Mouse (Mus musculus) embryonic facial prominence, embryonic 15.5 days (tissue): ENCODE measurements around the gene AC131692.1. TPM values are rescaled to one million over a fixed set of nuclear protein-coding genes. Genes with fewer than 3 reads are reported as not detected.
A peak's percentile ranks its signal among the peaks of the same experiment; 100 is the strongest.

Source experiments
- ATAC-seq: fragments of 200-750 bp; cut with Nextera tagmentation; 2 replicates; pipeline ENCODE4 v1.8.0; 2017; ENCODE audit warnings: low read depth, moderate TSS enrichment; ENCODE audit not compliant: insufficient number of reproducible peaks, low FRiP score, low TSS enrichment
- H3K27ac ChIP-seq: fragments of 300-500 bp; sonication (generic); replicated peaks from 2 replicates; pipeline ENCODE4 v1.5.1; 2015; ENCODE audit warnings: mild to moderate bottlenecking, inconsistent platforms
- H3K27me3 ChIP-seq: fragments of 300-500 bp; sonication (generic); 2 replicates; pipeline ENCODE4 v1.6.1; 2015; ENCODE audit warnings: inconsistent platforms
- H3K36me3 ChIP-seq: fragments of 300-500 bp; sonication (generic); 2 replicates; pipeline ENCODE4 v1.6.1; 2015; ENCODE audit warnings: mild to moderate bottlenecking, inconsistent platforms
- H3K4me1 ChIP-seq: fragments of 300-500 bp; sonication (generic); 2 replicates; pipeline ENCODE4 v1.6.1; 2015; ENCODE audit warnings: inconsistent platforms
- H3K4me2 ChIP-seq: fragments of 300-500 bp; sonication (generic); replicated peaks from 2 replicates; pipeline ENCODE4 v1.6.1; 2015; ENCODE audit warnings: mild to moderate bottlenecking, inconsistent platforms
- H3K4me3 ChIP-seq: fragments of 300-500 bp; sonication (generic); replicated peaks from 2 replicates; pipeline ENCODE4 v1.5.1; 2015; ENCODE audit warnings: mild to moderate bottlenecking, inconsistent platforms
- H3K9ac ChIP-seq: fragments of 300-500 bp; sonication (generic); 2 replicates; pipeline ENCODE4 v1.6.1; 2015; ENCODE audit warnings: inconsistent platforms
- H3K9me3 ChIP-seq: fragments of 300-500 bp; sonication (generic); replicated peaks from 2 replicates; pipeline ENCODE4 v1.6.1; 2016; ENCODE audit warnings: inconsistent platforms
- WGBS: fragments of 180-500 bp; shearing (Covaris S2); methylation state at CpG from one replicate; pipeline ENCODE4 v1.1.7; 2015; 5-methylcytosine and 5-hydroxymethylcytosine counted together
- polyA plus RNA-seq: library from polyadenylated mRNA; unstranded; fragments of >200 nt; fragmentation: Nextera tagmentation; extraction: Ambion mirVana; gene quantifications from 2 replicates; pipeline ENCODE4 v1.2.1, GENCODE M21; 2015

The AC131692.1 gene
- polyA plus RNA-seq, 1 experiment from 2014 or later, result not detected

DNA sequence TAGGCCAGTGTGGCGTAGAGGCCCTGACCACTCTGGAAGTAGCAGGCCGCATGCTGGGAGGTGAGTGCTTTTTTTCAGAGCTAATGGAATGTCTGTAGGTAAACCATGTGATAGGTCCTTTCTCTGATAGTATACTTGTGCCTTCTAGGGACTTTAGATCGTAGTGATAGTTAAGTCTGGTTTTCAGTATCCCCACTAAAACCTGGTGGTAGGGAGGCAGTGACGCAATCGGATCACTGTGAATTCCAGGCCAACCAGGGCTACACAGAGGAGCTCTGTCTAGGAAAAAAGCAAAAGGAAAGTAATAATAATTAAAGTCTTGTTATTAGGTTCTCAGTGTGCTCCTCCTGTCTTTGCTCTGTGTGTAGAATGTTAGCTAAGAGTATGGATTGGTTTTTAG lies 35.7 kb upstream of the AC131692.1 start:
- peak overlapping the region; percentile 95 for H3K9ac ChIP-seq
- H3K27me3 ChIP-seq, result no peaks in the 10 kb centered on the region
- H3K36me3 ChIP-seq, result peaks cover 36% of the 10 kb centered on the region
- peak overlapping the region; percentile 80 for H3K4me2 ChIP-seq
- WGBS, result 37% methylated on average over 5 of the region's 5 CpGs
- H3K4me1 ChIP-seq, result peaks cover 42% of the 10 kb centered on the region
- peak overlapping the region; percentile 97 for H3K4me3 ChIP-seq
- ATAC-seq, result no peak
- no peaks in the 10 kb centered on the region for H3K9me3 ChIP-seq
- H3K27ac ChIP-seq, result peak overlapping the region; percentile 86; the same call in 1 of the 2 replicates

DNA sequence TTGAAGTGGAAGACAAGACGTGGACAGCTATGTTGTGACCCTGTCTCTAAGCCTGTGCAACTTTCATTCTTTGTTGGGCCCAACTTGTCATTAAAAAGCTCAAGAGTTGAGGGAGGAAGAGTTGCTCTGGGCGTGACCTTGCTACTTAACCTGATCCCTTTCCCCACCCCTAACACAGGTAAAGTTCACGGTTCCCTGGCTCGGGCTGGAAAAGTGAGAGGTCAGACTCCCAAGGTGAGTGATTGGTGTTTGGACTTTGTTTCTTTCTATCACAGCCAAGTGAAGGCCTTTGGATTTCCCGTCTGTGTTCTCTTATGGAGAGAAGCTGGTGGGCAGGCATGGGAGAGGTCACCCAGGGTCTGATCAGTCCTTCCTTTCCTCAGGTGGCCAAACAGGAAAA lies 35.3 kb upstream of the AC131692.1 start:
- Histone ChIP-seq H3K4me1 (peaks cover 42% of the 10 kb centered on the region), H3K9me3 (no peaks in the 10 kb centered on the region), H3K4me3 (peak overlapping the region; percentile 97), H3K9ac (peak overlapping the region; percentile 95), H3K27ac (0 out of 2 replicates have a peak overlapping the region, but pooled peaks have one; percentile 86), H3K27me3 (no peaks in the 10 kb centered on the region), H3K36me3 (peaks cover 32% of the 10 kb centered on the region), H3K4me2 (peak overlapping the region; percentile 80)
- WGBS, result 75% methylated on average over 5 of the region's 5 CpGs
- no peak for ATAC-seq

DNA sequence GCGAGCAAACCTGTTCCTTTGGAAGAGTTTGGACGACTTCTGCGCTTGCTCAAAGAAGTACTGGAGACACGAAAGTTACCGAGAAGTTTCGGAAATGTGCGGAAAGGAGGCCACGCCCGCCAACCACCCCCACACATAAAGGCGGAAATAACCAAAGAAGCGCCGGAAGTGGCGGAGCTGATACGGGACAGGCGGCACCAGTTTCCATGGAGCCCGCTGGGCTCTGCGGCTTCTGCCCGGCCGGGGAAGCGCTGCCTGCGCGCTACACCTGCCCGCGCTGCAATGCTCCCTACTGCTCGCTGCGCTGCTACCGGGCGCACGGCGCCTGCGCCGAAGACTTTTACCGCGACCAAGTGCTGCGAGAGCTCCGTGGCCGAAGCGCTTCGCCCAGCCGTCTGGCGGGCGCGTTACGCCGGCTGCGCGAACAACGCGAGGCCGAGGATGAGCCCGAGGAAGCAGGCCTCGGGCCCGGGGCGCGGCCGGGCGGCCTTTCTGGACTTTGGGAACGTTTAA lies 33.1 kb upstream of the AC131692.1 start, which contains the start of gene Znhit2:
Gene Znhit2, plus strand, starts transcription at position 172 of the 513 bp plus-strand sequence.
- peak; percentile 81 for ATAC-seq
- Histone ChIP-seq H3K4me2 (peak within 1 kb of the TSS; percentile 96), H3K9ac (peak within 1 kb of the TSS; percentile 97), H3K9me3 (no peaks in the 10 kb centered on the region), H3K4me3 (peak within 1 kb of the TSS; percentile 86), H3K36me3 (peaks cover 14% of the 10 kb centered on the region), H3K27me3 (no peaks in the 10 kb centered on the region), H3K4me1 (peaks cover 41% of the 10 kb centered on the region), H3K27ac (peak within 1 kb of the TSS; percentile 96)
- WGBS, result under 1% methylated on average over 58 of the region's 58 CpGs

DNA sequence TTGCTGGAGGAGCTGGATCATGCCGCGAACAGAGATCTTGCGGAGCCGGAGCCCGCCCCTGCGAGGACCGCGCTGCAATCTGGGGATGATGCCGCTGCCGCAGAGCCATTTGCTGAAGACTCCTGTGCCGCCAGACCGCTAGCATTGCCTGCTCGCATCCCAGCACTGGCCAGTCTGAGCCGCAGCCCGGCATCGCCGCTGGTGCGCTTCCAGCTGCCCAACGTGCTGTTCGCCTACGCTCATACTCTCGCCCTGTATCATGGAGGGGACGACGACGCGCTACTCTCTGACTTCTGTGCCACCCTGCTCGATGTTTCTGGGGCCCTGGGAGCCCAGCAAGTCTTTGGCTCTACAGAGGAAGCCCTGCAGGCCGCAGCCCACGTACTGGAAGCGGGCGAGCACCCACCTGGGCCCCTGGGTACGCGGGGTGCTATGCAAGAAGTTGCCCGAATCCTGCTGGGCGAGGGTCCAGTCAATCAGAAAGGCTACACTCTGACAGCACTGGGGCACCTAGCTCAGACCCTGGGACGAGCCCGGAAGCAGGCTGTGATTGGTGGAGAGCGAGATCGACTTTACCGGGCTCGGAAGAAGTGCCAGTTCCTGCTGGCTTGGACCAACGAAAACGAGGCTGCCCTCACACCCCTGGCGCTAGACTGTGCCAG lies 32.4 kb upstream of the AC131692.1 start:
- Histone ChIP-seq H3K4me2 (peak overlapping the region; percentile 96), H3K4me3 (peak overlapping the region; percentile 86), H3K4me1 (peaks cover 41% of the 10 kb centered on the region), H3K36me3 (peaks cover 14% of the 10 kb centered on the region), H3K9ac (peak overlapping the region; percentile 97), H3K9me3 (no peaks in the 10 kb centered on the region), H3K27ac (peak overlapping the region; percentile 96), H3K27me3 (no peaks in the 10 kb centered on the region)
- 1% methylated on average over 44 of the region's 44 CpGs for WGBS
- no peak for ATAC-seq

DNA sequence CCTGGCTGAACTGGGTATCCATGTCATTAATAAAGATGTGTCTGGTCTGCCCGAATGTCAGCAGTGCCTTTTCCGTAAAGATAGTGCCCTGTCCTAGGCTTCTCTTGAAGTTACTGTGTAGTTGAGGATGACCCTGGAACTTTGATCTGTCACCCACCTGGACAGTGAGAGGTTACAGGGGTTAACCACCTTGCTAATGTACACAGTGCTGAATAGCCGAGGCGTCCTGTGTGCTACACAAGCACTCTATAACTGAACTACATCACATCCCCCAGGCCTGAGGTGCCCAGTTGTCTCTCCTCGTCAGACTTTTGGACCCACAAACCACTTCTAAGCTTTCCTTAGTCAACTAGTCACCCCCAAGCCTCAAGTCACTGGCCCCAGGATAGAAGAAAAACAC lies 31.8 kb upstream of the AC131692.1 start:
- no peak for ATAC-seq
- Histone ChIP-seq H3K4me1 (peaks cover 44% of the 10 kb centered on the region), H3K9me3 (no peaks in the 10 kb centered on the region), H3K27ac (peak overlapping the region; percentile 96), H3K27me3 (no peaks in the 10 kb centered on the region), H3K4me3 (peak overlapping the region; percentile 86), H3K4me2 (peak overlapping the region; percentile 96), H3K9ac (peak overlapping the region; percentile 97), H3K36me3 (peaks cover 14% of the 10 kb centered on the region)
- WGBS, result 69% methylated on average over 5 of the region's 5 CpGs

DNA sequence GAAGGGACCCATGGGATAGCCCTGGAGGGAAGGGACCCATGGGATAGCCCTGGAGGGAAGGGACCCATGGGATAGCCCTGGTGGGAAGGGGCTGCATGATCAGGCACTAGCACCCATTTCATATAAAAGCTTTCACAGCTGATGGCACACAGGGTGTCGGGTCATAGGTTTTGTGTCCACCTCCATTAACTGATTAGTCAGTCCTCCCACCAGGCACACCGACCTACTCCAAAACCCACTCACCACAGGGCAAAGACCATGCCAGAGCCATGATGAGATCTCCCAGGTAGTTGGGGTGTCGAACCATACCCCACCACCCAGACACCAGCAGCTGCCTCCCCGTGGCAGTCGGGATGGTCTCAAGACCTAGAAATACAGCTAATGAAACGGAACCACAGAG lies 31.1 kb upstream of the AC131692.1 start:
- Histone ChIP-seq H3K4me2 (no peak overlapping the region), H3K27ac (no peak overlapping the region), H3K9ac (no peak overlapping the region), H3K4me1 (peaks cover 51% of the 10 kb centered on the region), H3K9me3 (no peaks in the 10 kb centered on the region), H3K27me3 (no peaks in the 10 kb centered on the region), H3K36me3 (peaks cover 14% of the 10 kb centered on the region), H3K4me3 (peak overlapping the region; percentile 86; the same call in 1 of the 2 replicates)
- WGBS, result 93% methylated on average over 6 of the region's 6 CpGs
- ATAC-seq, result no peak

DNA sequence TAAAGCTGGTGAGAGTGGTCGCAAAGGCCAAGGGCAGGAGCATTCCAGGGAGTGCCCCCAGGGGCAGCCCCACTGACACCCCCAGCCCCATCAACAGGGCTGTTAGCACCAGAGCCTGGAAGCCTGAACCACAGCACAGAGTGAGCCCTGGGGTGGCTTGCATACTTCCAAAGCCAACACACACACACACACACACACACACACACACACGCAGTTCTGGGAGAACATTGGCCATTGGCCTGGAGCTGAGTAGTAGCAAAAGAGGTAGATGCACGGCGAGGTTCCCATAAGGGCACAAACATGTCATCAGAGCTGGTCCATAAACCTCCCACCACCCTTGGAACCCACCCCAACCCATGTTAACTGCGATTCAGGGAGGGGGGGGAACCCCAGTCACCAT lies 27.6 kb upstream of the AC131692.1 start:
- Histone ChIP-seq H3K4me3 (peak overlapping the region; percentile 49), H3K36me3 (peaks cover 32% of the 10 kb centered on the region), H3K4me2 (peak overlapping the region; percentile 96), H3K4me1 (peaks cover 41% of the 10 kb centered on the region), H3K27me3 (no peaks in the 10 kb centered on the region), H3K9ac (peak overlapping the region; percentile 42; the same call in 1 of the 2 replicates), H3K27ac (peak overlapping the region; percentile 76), H3K9me3 (no peaks in the 10 kb centered on the region)
- 26% methylated on average over 5 of the region's 5 CpGs for WGBS
- ATAC-seq, result no peak

DNA sequence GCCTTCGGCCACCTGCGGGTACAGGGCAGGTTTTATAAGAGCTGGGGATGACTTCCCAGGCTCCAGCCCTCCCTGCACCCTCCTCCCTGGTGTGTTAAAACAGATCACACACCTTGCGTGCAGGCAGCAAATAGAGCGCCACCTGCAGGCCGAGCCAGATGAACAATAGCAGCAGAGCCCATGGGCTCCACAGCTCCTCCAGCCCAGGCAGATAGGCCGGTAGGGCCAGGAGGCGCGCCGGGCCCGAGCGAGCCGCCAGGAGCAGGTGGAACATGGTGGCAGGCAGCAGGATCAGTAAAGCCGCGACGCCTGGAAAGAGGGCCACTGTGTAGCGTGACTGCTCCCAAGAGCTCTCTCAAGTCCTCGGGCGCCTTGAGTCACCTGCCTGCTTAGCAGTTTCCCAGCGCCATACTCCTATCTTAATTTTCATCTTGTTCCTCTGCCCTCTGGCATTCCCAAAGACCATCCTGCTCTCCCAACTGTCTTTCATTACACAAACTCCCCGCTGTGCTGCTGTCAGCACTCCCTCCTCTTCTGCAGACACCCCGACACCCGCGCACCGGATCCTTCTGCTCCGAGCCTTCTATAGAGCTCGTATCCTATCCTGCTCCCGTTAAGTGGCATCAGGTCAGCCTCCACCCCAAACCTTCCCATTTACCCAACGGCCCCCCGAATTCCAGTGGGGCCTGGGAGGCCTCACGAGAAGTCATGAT lies 27.1 kb upstream of the AC131692.1 start:
- Histone ChIP-seq H3K9ac (peak overlapping the region; percentile 42), H3K4me3 (peak overlapping the region; percentile 49), H3K4me2 (peak overlapping the region; percentile 96), H3K9me3 (no peaks in the 10 kb centered on the region), H3K4me1 (peaks cover 35% of the 10 kb centered on the region), H3K27ac (peak overlapping the region; percentile 76), H3K36me3 (peaks cover 32% of the 10 kb centered on the region), H3K27me3 (no peaks in the 10 kb centered on the region)
- under 1% methylated on average over 30 of the region's 30 CpGs for WGBS
- ATAC-seq, result peak; percentile 36; the same call in 1 of the 2 replicates

DNA sequence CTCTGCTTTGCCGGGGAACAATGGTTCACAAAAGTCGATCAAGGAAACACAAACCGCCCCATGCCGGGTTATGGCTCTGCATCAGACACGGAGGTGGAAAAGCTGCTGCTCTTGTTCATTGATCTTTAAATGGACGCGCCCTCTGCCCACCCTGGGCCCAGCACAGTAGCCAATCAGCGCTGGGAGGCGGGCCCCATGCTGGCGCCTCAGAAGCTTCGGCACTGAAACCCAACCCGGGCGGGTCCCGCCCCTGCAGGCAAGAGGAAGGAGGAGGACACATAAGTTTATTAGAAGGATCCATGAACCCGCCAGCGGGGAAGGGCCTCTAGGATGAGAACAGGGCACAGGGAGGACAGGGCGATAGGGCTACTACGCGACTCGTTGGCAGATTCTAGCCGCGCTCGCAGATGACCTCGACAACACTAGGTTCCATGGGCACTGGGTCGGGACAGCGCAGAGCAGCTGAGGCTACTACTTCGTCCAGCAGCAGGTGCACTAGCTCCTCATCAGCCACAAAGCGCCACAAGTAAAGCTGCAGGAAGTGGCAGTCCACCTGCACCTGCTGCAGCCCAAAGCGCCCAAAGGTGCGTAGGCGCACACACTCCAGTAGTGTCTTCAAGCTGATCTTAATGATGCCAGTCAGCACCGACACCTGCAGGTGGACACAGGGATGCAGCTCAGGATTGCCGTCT lies 26.3 kb upstream of the AC131692.1 start, which contains the start of gene Tm7sf2:
Gene Tm7sf2, minus strand, starts transcription at position 650 of the 692 bp plus-strand sequence.
- WGBS, result 10% methylated on average over 33 of the region's 33 CpGs
- peaks cover 28% of the 10 kb centered on the region for H3K4me1 ChIP-seq
- H3K27me3 ChIP-seq, result no peaks in the 10 kb centered on the region
- no peaks in the 10 kb centered on the region for H3K9me3 ChIP-seq
- H3K9ac ChIP-seq, result peak within 1 kb of the TSS; percentile 42
- H3K36me3 ChIP-seq, result peaks cover 37% of the 10 kb centered on the region
- H3K4me3 ChIP-seq, result peak within 1 kb of the TSS; percentile 49
- peak within 1 kb of the TSS; percentile 76 for H3K27ac ChIP-seq
- H3K4me2 ChIP-seq, result peak within 1 kb of the TSS; percentile 96
- peak; percentile 91 for ATAC-seq

DNA sequence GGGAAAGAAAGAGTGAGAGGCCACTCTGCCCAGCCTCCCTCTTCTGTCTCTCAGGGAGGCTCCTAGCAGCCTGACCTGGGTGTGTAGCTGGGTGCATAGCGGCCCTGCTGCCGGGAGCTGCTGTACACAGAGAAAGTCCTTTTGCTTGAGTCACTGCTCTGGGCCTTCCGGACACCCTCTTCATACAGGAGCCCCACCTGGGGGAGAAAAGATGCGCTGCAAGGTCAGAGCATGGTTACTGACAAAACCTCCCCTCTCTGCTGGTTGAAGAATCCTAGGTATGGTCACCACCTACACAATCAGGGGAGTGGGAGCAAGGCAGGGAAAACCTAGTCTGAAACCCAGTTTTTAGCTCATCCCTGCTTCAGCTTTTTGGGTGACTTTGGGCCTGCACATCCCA lies 25.3 kb upstream of the AC131692.1 start:
- Histone ChIP-seq H3K4me1 (peaks cover 23% of the 10 kb centered on the region), H3K27me3 (no peaks in the 10 kb centered on the region), H3K36me3 (peaks cover 48% of the 10 kb centered on the region), H3K4me3 (no peak overlapping the region), H3K4me2 (no peak overlapping the region), H3K9me3 (no peaks in the 10 kb centered on the region), H3K27ac (no peak overlapping the region), H3K9ac (no peak overlapping the region)
- WGBS, result 77% methylated on average over 4 of the region's 4 CpGs
- ATAC-seq, result no peak

DNA sequence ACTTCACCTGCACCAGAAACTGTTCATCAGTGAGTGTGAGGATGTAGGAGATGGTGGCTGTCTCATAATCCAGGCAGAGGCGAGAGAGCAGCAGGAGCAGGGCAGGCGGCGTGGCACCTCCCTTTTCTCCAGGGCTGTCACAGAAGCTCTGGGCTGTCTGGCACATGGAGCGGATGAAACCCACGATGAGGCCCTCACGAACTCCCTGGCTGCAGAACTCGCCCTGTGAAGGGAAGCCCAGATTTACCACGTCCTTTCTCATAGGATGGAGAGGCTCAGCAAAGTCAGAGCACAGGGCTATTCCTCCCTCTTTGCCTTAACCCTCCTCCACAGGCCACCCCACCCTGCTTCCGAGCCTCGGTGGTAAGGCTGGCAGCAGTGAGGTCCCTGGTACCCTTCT lies 24.4 kb upstream of the AC131692.1 start:
- no peaks in the 10 kb centered on the region for H3K9me3 ChIP-seq
- no peak overlapping the region for H3K4me3 ChIP-seq
- no peak overlapping the region for H3K27ac ChIP-seq
- no peak overlapping the region for H3K4me2 ChIP-seq
- H3K9ac ChIP-seq, result no peak overlapping the region
- no peaks in the 10 kb centered on the region for H3K27me3 ChIP-seq
- H3K4me1 ChIP-seq, result peaks cover 23% of the 10 kb centered on the region
- 87% methylated on average over 10 of the region's 10 CpGs for WGBS
- H3K36me3 ChIP-seq, result peaks cover 52% of the 10 kb centered on the region
- ATAC-seq, result no peak
